Mouse (Mus musculus) brown adipose tissue, adult 24 weeks (tissue): Measurements from ENCODE around the gene Rnf38. TPM values are rescaled to one million over a fixed set of nuclear protein-coding genes. Genes with fewer than 3 reads are reported as not detected.
A peak's percentile ranks its signal among the peaks of the same experiment; 100 is the strongest.

Experiments
- H3K27ac ChIP-seq: fragments of 200-500 bp; replicated peaks from 2 replicates; pipeline ENCODE4 v1.5.1; 2012; ENCODE audit warnings: low read depth, mild to moderate bottlenecking, low read length
- H3K4me1 ChIP-seq: fragments of 200-500 bp; 2 replicates; pipeline ENCODE4 v1.6.1; 2012; ENCODE audit warnings: low read length, mixed read lengths; ENCODE audit not compliant: control insufficient read depth, insufficient read depth, insufficient read length
- H3K4me3 ChIP-seq: fragments of 200-500 bp; 2 replicates; pipeline ENCODE4 v1.5.1; 2012; ENCODE audit warnings: low read depth, mild to moderate bottlenecking, low read length, moderate library complexity; ENCODE audit not compliant: insufficient read depth
- polyA plus RNA-seq: library from polyadenylated mRNA; stranded (reverse); fragments of >200 nt; gene quantifications from 2 replicates; pipeline ENCODE4 v1.2.4, GENCODE M21; 2012; ENCODE audit not compliant: missing spikeins, insufficient read depth, insufficient read length

Gene Rnf38
- polyA plus RNA-seq, 1 experiment = 26.0 TPM

GRCm38 (mm10) chr4:44241638-44242037, 8.0 kb upstream of the Rnf38 start:
- H3K4me3 ChIP-seq = no peak overlapping the region
- no peak overlapping the region for H3K27ac ChIP-seq
- H3K4me1 ChIP-seq = no peaks in the 10 kb centered on the region

GRCm38 (mm10) chr4:44235946-44236345, 2.4 kb upstream of the Rnf38 start:
- Histone ChIP-seq H3K27ac (no peak overlapping the region), H3K4me3 (no peak overlapping the region), H3K4me1 (peaks cover 3% of the 10 kb centered on the region; the same call in 1 of the 2 replicates)

- Histone ChIP-seq H3K4me1 (peaks cover 3% of the 10 kb centered on the region; the same call in 1 of the 2 replicates), H3K4me3 (peak overlapping the region; percentile 88), H3K27ac (peak overlapping the region; percentile 90)
Observed at GRCm38 (mm10) chr4:44234004-44234866, 646 bp upstream of the Rnf38 start.

GRCm38 (mm10) chr4:44232771-44233712, 547 bp downstream of the Rnf38 start:
- Histone ChIP-seq H3K4me3 (peak overlapping the region; percentile 84), H3K27ac (peak overlapping the region; percentile 68), H3K4me1 (peaks cover 3% of the 10 kb centered on the region; the same call in 1 of the 2 replicates)

GRCm38 (mm10) chr4:44225128-44225527, 8.5 kb downstream of the Rnf38 start:
- H3K4me3 ChIP-seq = no peak overlapping the region
- no peak overlapping the region for H3K27ac ChIP-seq
- H3K4me1 ChIP-seq = peaks cover 4% of the 10 kb centered on the region

- Histone ChIP-seq H3K27ac (no peak overlapping the region), H3K4me1 (peaks cover 4% of the 10 kb centered on the region), H3K4me3 (no peak overlapping the region)
Observed at GRCm38 (mm10) chr4:44224141-44224540, 9.4 kb downstream of the Rnf38 start.

GRCm38 (mm10) chr4:44223444-44223843, 10.1 kb downstream of the Rnf38 start:
- Histone ChIP-seq H3K4me3 (no peak overlapping the region), H3K27ac (no peak overlapping the region), H3K4me1 (peaks cover 4% of the 10 kb centered on the region)

- no peak overlapping the region for H3K27ac ChIP-seq
- H3K4me3 ChIP-seq = no peak overlapping the region
- H3K4me1 ChIP-seq = peaks cover 2% of the 10 kb centered on the region
Observed at GRCm38 (mm10) chr4:44216797-44217442, 16.7 kb downstream of the Rnf38 start.

- H3K4me3 ChIP-seq = no peak overlapping the region
- no peaks in the 10 kb centered on the region for H3K4me1 ChIP-seq
- H3K27ac ChIP-seq = no peak overlapping the region
Observed at GRCm38 (mm10) chr4:44199968-44200367, 33.6 kb downstream of the Rnf38 start.

- no peak overlapping the region for H3K27ac ChIP-seq
Observed at GRCm38 (mm10) chr4:44187431-44187830, 46.2 kb downstream of the Rnf38 start.

GRCm38 (mm10) chr4:44183862-44184261, 49.7 kb downstream of the Rnf38 start:
- H3K27ac ChIP-seq = no peak overlapping the region
- no peak overlapping the region for H3K4me3 ChIP-seq
- H3K4me1 ChIP-seq = peaks cover 2% of the 10 kb centered on the region; the same call in 1 of the 2 replicates

More at GRCm38 (mm10) chr4:44187431-44187830, 46.2 kb downstream of the Rnf38 start:
- H3K4me1 ChIP-seq = peaks cover 3% of the 10 kb centered on the region; the same call in 1 of the 2 replicates
- no peak overlapping the region for H3K4me3 ChIP-seq

GRCm38 (mm10) chr4:44179748-44180147, 53.8 kb downstream of the Rnf38 start:
- Histone ChIP-seq H3K4me3 (0 out of 2 replicates have a peak overlapping the region, but pooled peaks have one; percentile 8), H3K4me1 (peaks cover 2% of the 10 kb centered on the region; the same call in 1 of the 2 replicates), H3K27ac (peak overlapping the region; percentile 46)

- Histone ChIP-seq H3K27ac (no peak overlapping the region), H3K4me1 (no peaks in the 10 kb centered on the region), H3K4me3 (no peak overlapping the region)
Observed at GRCm38 (mm10) chr4:44173177-44173576, 60.4 kb downstream of the Rnf38 start.

- Histone ChIP-seq H3K27ac (no peak overlapping the region), H3K4me3 (no peak overlapping the region), H3K4me1 (no peaks in the 10 kb centered on the region)
Observed at GRCm38 (mm10) chr4:44172676-44173075, 60.9 kb downstream of the Rnf38 start.

GRCm38 (mm10) chr4:44169884-44170283, 63.7 kb downstream of the Rnf38 start:
- H3K4me3 ChIP-seq = no peak overlapping the region
- no peaks in the 10 kb centered on the region for H3K4me1 ChIP-seq
- H3K27ac ChIP-seq = no peak overlapping the region
